Mouse (Mus musculus) gastrocnemius, postnatal 10 days (tissue): ENCODE data around the gene Robo4. TPM values are rescaled to one million over a fixed set of nuclear protein-coding genes. Genes with fewer than 3 reads are reported as not detected.

Source experiments
- DNase-seq: peaks from one replicate; pipeline ENCODE4 v3.0.0; 2021; ENCODE audit warnings: mixed read lengths
- total RNA-seq, 2 experiments: library from RNA; stranded (reverse); gene quantifications; 2 replicates each; pipeline ENCODE4 v1.2.3; 2021

Gene Robo4
- total RNA-seq, 2 experiments from 2014 or later: 21.1 to 25.4 TPM

DNA sequence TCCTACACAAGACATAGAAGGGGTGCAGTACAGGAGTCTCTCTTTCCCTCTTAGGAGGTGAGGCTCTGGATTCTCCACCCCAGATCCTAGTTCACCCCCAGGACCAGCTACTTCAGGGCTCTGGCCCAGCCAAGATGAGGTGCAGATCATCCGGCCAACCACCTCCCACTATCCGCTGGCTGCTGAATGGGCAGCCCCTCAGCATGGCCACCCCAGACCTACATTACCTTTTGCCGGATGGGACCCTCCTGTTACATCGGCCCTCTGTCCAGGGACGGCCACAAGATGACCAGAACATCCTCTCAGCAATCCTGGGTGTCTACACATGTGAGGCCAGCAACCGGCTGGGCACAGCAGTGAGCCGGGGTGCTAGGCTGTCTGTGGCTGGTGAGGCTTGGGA is 804 bp downstream of the Robo4 start:
- no peak for DNase-seq

DNA sequence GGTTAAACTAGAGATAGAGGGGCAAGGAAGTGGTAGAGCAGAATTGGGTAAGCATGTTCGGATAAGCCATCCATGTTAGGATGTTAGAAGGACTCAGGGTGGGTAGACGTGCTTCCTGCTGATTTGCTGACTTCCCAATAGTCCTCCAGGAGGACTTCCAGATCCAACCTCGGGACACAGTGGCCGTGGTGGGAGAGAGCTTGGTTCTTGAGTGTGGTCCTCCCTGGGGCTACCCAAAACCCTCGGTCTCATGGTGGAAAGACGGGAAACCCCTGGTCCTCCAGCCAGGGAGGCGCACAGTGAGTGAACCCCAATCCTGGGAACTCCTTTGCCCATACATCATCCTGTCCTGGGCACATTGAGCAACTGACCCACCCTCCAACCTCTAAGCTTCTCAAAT is 1.3 kb downstream of the Robo4 start:
- DNase-seq: no peak

DNA sequence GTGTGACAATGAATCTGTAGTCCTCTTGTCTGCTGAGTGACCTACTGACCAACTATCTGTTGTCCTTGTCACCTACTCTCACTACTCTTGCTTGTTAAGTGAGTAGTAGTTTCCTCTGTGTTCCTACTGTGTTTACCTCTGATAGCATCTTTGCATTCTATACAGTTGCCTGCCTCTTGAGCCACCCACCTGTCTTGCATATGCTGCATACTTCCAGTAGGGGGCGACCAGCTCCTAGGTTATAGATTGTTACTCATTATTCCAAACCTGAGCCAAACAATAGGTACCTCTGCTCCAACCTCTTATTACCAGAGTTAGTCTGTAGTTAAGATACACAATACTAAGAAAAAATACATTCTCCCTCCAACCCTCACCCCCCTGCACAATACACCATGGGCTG is 4.7 kb downstream of the Robo4 start:
- no peak for DNase-seq

DNA sequence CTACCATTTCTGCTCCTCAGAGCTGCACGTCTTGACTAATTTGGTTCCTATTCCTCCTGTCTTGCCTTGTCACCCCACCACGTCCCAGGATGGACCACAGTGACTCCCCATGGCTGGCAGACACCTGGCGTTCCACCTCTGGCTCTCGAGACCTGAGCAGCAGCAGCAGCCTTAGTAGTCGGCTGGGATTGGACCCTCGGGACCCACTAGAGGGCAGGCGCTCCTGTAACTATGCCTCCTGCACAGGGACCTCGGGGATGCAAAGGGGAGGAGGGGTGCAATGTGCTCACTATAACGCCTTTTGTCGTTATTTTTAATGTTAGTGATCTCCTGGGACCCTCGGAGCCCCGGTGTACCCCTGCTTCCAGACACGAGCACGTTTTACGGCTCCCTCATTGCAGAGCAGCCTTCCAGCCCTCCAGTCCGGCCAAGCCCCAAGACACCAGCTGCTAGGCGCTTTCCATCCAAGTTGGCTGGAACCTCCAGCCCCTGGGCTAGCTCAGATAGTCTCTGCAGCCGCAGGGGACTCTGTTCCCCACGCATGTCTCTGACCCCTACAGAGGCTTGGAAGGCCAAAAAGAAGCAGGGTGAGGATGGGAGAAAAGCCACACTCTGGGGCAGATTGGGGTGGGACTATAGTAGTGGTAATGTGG is 6.3 kb downstream of the Robo4 start:
- DNase-seq: peak; percentile 31

DNA sequence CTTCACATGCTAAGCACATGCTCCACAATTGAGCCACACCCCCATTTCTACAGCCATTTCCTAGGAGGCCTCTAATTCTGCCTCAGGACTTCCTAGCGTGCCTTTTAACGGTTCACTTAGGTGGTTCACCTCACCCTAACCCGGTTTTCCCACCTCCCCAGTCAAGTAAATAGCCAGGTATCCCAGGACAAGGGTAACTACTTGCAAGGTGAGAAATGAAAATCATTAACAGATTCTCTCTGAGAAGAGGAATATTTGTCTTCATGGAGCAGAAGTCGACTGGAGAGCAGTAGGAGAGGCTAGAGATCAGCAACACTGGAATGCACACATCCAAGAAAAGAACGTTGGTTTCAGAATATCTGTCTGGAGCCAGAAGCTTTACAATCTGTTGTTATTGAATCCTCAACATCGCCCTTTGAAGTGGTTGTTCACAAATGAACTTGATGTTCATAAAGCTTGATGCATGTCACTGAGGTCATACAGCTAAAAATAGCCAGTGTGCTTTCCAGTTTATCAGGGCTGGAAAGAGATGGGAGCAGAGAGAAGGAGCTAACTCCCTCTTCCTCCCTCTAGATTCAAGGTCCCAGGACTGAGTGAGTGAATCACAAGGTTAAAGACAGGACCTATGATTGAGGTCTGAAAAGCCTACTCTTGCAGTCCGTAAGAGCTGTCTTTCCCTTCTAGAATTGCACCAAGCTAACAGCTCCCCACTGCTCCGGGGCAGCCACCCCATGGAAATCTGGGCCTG is 8.2 kb downstream of the Robo4 start:
- DNase-seq: no peak

DNA sequence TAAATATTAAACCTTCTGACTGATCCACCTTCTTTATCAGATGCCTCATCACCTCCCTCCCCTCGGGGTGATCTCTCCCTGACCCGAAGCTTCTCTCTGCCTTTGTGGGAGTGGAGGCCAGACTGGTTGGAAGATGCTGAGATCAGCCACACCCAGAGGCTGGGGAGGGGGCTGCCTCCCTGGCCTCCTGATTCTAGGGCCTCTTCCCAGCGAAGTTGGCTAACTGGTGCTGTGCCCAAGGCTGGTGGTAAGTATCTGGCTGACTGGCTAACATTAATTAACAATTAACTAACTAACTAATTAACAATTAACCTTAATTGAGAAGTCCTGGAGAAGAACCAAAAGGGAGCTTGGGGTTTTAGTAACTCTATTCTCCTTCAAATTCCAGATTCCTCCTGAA is 11.3 kb downstream of the Robo4 start:
- no peak for DNase-seq

DNA sequence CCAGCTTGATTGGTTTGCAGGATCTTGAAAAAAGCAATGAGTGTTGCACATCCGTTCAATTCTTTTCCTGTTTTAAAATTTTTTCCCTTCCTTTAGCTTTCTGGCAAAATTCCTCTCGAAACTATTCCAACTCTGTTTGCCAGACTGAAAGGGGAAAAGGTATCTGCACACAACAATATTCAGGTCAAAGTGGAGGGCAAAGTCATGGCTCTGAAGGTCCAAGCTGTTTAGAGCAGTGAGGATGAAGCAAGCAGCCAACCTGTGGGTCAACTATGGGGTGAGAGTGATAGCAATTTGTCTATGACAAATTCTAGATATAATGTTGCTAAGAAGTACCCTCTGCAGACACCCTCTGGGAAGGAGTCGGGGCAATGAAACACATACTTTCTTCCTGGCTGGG is 13.0 kb downstream of the Robo4 start:
- no peak for DNase-seq

DNA sequence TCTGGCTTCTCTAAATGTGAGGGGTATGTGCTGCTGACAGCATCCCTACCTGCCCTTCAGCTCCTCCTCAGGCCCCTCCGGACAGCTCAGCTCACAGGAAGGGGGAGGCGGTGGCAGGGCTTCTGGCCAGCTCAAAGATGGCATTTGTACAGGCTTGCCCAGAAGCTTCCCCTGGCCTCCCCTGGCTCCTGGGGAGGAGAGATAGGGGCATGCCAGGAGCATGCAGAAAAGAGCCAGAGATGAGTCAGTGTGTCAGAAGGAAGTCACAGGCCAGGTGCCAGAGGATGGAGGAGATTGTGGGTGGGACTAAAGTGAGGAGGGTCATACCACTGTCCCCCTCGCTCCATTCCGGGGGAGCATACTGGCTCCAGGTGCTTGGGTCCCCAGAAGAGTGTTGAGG is 17.1 kb downstream of the Robo4 start:
- DNase-seq: no peak

DNA sequence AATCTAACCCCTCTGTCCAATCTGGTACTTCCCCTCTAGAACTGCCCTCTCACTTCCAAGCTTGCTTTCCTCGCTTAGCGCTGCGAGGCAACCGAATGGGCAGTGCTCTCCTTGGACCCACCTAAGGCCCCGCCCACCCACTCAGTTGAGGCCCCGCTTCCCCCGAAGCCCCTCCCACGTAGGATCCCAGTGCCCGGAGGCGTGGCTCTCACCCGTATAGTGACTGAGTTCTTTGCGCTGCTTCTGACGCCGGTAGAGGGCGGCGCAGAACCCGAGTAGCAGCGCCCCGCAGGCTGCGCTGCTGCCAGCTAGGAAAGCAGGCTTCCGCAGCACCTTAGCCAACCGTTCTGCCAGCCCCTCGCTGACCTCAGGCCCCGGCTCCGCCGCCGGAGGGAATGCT is 19.0 kb downstream of the Robo4 start:
- peak; percentile 71 for DNase-seq

DNA sequence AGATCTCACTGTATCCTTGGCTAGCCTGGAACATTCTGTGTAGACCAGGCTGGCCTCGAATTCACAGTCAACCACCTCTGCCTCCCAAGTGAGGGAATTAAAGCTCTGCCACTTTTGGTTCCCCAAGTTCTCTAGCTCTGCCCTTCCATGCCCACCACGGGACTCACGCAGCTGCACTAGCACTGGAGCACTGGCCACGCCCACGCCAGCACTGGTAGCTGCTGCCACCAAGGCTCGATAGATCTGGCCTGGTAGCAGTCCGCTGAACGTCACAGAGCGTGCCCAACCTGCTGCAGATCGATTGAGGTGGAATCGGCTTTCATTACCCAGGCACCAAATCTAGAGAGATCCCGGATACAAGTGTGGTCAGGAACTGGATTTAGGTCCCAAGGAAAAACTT is 19.5 kb downstream of the Robo4 start:
- no peak for DNase-seq

DNA sequence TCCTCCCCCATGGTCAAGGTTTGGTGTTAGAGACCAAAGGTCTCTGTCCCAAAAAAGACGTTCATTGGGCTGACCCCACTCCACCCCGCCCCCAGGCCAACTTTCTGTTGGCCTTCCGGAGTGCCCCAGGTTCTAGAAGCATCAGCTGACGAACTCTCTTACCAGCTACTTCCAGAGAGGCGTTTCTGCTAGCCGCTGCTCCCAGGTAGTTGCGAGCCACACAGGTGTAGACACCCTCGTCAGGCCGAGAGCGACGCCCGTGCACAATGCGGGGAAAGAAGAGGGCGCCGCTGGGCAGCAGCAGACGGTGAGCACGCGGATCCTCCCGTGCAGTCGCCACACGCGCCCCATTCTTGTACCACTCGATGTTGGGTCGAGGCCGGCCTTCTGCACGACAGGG is 27.6 kb downstream of the Robo4 start:
- DNase-seq: no peak

DNA sequence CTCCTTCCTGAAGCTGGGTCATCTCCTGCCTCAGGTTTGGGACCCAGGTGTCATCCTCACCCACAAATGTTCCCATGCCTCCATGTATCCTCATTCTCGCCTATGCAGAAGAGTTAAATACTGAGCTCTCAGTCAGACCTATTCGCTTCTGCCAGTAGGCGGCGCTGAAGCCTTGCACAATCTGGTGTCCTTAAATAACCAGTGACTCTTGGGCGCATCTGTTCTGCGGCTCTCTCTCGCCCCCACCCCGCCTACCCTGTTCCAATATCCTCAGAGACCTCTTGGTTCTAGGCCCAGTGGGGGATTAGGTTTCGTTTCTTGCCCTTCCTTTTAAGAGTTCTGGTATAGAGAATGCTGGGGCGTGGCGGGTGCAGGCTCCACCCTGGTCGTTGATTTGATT is 28.9 kb downstream of the Robo4 start:
- DNase-seq: peak; percentile 90

DNA sequence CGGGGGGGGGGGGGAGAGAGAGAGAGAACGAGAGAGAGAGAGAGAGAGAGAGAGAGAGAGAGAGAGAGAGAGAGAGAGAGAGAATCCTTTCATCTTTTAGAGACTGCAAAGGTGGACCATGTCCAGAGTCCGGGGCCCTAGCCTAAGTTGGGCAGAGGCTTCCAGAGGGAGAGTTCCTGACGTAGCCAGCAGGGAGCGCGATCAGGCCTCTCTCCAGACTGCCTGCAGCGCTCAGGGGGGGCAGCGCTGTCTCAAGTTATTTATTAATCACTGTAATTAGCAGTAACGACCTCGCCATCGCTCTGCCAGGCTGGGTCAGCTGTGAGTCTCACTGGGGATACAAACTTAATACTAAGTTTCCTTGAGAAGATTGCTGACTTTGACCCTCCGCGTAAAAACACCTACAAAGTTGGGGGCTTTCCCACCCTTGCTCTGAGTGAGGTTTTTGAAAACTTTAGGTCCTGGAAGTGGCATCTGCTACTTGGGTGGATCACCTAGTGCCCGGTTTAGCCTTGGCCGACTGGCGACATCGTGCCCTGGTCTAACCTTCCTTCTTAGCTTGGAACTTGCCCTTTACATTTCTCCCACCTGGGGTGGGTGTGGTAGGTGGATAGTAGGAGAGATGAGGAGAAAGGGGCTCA is 30.4 kb downstream of the Robo4 start:
- peak; percentile 59 for DNase-seq

DNA sequence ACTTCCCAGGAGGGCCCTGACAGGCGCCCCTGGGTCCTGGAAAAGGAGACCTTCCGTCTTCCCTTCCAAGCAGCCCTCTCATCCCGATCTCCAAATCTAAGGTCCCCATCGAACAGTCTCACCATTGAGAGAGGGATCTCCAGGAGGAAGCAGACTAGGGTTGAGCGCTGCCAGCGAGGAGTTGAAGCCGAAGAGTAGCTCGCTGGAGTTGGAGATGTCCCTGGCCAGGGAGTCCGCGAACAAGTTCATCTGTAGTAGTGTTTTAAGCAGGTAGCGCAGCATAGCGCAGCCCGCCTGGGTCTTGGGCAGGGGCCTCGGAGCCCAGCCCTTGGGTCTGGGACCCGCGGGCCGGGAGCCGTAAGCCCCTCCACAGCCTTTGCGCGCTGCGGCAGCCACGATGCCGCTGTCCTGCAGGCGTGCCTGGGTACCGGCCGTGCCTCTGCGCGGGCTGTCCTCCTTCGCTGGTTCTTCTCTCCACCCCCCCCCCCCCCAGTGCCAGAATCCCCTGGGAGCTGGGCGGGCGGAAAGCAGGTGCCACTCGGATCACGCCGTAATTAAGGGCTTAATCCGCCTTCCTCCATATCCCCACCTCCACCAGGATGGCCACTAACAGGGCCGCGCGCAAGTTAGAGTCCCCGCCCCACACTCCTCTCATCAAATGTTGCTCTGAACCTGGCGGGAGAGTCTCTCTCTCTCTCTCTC is 31.2 kb downstream of the Robo4 start, which contains the start of gene Robo3:
TSS of gene Robo3 (minus strand) at position 527 of the 702 bp plus-strand sequence.
- no peak for DNase-seq

DNA sequence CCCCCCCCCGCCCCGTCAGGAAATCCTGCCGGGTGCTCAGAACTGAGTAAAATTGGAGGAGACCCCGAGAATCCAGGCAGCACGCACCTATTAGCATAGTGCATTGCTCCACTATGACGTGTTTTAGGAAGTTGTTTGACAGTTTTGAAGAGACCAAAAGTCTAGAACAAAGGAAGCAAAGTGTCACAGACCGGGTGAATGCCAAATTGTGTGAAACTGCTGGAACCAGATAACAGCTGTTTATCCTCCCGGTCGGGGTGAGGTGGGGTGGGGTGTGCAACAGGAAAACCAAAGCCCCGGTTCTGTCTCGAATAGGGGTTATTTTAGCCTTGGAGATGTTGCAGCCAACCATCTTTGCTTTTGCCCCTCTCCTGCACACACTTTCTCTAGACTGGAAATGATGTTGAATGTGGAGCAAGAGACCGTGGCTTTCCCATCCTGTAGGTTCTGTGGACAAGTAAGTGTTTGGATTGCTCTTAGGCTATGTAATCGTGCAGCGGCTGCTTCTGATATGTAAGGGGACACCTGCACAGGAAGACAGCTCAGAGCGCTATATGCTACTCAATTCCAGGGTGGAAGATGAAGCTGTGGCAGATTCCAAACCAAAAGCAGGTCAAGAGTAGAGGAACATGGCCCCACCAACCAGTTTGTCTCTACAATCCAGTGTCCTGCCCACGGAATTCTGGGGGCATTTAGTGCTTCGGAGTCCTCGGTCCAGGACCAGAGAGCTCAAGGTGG is 32.3 kb downstream of the Robo4 start:
- no peak for DNase-seq

DNA sequence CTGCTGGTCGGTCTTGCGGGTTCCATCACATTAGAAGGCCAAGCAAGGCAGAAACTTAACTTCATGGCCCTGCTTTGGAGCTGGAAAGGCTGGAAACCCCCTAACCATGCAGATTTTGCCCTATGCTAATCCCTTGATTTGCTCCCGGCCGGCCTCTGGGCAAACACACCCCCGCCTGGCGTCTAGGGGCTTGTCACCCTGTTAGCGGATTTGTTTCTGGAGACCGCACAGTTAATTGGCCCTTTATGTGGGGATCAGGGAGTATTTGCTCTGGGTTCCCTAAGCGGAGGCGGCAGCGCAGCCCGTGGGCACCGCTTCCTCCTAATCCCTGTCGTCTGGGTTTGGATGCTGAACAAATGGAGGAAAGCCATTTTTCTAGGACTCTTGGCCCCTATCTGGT is 33.2 kb downstream of the Robo4 start:
- DNase-seq: no peak

DNA sequence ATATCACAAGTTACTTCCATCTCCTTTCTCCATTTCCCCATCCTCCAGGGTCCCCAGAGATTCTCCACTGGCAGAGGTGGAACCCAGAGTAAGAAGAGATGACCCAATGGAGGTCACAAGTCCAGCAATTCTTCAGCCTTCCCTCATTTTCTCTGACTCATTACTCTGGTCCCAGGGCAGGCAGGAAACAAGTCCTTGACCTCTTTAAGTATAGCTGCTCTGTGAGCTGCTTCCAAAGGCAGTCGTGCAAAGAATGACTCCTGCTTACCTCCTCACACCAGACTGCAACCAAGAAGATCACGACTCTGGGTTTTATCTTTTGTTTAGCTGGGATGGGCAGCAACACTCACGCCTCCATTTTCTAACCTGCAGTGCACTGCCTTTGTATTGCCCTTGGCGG is 33.9 kb downstream of the Robo4 start:
- no peak for DNase-seq

DNA sequence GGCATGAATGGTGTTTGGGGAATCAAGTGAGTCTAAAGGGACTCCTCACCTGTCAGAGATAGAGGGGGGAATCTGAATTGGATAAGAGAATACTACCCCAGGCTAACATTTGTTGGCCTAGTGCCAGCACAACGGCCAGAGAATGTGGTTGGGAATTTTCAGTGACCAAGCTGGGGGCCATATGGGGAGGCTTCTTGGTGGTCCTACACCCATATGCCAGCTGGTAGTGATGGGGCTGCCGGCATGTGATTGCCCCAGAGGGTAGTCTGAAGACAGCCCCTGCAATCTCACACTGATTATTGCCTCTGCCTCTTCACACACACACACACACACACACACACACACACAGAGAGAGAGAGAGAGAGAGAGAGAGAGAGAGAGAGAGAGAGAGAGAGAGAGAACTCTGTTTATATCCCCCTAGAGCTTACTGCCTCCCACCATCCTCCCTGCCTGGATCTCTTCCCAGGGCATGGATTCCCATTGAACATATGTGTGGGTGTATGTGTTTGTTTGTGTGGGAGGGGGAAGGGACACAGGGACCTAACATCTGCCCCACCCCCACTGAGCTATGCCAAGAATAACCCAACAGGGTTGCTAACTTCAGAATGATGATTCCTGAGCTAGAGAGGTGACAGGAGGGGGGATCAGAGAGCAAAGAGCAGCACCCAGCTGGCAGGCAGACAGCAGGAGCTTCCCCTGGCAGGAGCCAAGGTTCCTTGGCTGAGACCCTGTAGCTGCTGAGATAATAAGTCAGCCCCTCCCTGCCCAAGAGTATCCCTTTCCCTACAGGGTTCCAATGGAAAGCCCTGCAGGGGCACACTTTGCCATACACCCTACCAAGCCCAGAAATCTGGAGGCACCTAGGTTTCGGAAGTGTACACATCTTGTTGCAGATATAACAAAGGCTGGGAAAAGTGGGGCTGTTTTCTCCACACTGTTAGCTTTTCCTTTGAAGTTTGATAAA is 36.4 kb downstream of the Robo4 start:
- DNase-seq: no peak

DNA sequence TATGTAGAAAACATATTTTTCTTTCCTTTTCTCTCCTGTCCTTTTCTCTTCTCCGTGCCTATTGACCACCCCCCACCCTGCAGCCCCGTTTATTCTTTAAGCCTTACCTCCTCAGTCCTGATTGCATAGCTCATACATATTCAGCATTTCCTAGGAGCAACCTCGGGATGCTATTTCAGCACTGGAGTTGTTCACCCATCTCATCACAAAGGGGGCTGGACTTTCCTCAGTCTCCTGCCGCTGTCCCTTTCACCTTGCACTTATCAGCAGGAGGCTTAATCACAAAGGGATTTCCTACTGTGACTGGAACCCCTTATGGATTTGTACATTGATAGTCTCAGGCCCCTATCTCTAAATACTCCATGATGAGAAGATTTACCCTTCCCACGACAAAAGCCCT is 50.7 kb downstream of the Robo4 start:
- no peak for DNase-seq

DNA sequence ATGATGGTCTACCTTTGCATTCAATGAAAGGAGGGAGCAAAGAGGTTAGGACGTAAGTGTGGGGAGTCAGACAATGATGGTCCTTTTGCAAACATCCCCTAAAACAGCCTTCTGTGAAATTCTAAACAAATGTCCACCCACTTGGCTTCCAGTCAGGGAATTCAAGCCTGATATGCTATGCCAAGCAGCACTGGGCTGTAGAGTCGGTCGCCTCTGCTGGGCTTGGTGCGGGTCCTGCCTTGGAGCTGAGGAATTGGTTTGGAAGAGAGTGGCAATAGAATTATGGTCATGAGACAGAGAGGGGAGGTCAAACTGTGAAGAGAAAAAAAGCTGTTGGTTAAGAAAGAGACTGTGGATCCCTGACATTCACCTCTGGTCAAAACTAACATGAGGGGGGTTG is 51.6 kb downstream of the Robo4 start:
- DNase-seq: no peak

DNA sequence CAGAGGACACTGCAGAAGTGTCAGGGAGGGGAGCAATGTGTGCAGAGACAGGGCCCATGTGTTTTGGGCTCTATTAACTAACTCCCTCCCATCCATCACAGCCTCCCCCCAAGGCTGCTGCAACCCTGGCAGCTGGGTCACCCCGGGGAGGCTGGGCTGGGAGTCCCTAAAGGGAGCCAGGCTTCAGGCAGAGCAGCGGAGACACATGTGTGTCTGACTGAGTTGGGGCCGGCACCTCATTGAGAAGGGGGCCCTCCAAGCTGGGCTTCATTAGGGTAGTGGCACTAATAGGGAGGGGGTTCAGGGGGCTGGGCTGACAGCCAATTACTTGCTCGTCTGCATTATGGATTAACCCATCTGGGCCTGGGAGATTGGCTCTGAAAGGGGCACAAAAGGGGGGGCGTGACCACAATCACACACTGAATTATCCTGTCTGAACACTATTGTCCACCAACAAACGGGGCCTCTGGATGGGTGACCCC is 52.4 kb downstream of the Robo4 start:
- no peak for DNase-seq
